Mouse (Mus musculus): Measurements from ENCODE around the gene Rab31.
A peak's percentile ranks its signal among the peaks of the same experiment; 100 is the strongest.

- TF ChIP-seq CTCF (IDR thresholded peaks at IDR 0.05; ENCODE audit: insufficient read depth, low read length) (no peak), POLR2A (IDR thresholded peaks at IDR 0.05; ENCODE audit: borderline replicate concordance, extremely low read depth, low read depth, low read length) (peak; percentile 64; the same call in 1 of the 2 replicates)
Observed at GRCm38 (mm10) chr17:65771951-65772934, at the start of gene Rab31.

All from lung, adult 2 months (tissue).